Mouse (Mus musculus) fibroblast of lung, adult 2 months (primary cell): ENCODE results near the gene 2410015M20Rik.

Experiments
- DNase-seq: peaks from one replicate; pipeline ENCODE4 v3.0.0-alpha.2; 2011; ENCODE audit warnings: low read depth

2410015M20Rik gene

GRCm38 (mm10) chr17:56572154-56572553 lies 37.4 kb downstream of the 2410015M20Rik start:
- no peak for DNase-seq

GRCm38 (mm10) chr17:56570287-56570686 lies 39.3 kb downstream of the 2410015M20Rik start:
- DNase-seq = no peak

GRCm38 (mm10) chr17:56567370-56567769 lies 42.2 kb downstream of the 2410015M20Rik start:
- no peak for DNase-seq

GRCm38 (mm10) chr17:56566918-56567317 lies 42.7 kb downstream of the 2410015M20Rik start:
- DNase-seq = no peak

GRCm38 (mm10) chr17:56566293-56566692 lies 43.3 kb downstream of the 2410015M20Rik start:
- no peak for DNase-seq

- DNase-seq = no peak
Observed at GRCm38 (mm10) chr17:56561866-56562265, 47.7 kb downstream of the 2410015M20Rik start.

- DNase-seq = no peak
Observed at GRCm38 (mm10) chr17:56560131-56560530, 49.4 kb downstream of the 2410015M20Rik start.

GRCm38 (mm10) chr17:56559386-56559785 lies 50.2 kb downstream of the 2410015M20Rik start:
- DNase-seq = no peak

GRCm38 (mm10) chr17:56558448-56558847 lies 51.1 kb downstream of the 2410015M20Rik start:
- DNase-seq = no peak
